Mouse (Mus musculus): ENCODE measurements around the gene Rbm7. TPM values are rescaled to one million over a fixed set of nuclear protein-coding genes. Genes with fewer than 3 reads are reported as not detected.
A peak's percentile ranks its signal among the peaks of the same experiment; 100 is the strongest.
"Not testable (repeated sequence)": the region's sequence is repeated elsewhere in the genome, so short reads cannot be mapped to it uniquely, and the experiment has no call there.

Gene Rbm7
- polyA plus RNA-seq, 1 experiment, result 65.5 TPM

GRCm38 (mm10) chr9:48480411-48481213 is 14.5 kb downstream of the Rbm7 start, which contains the start of gene Rexo2:
Rexo2 (minus strand) TSS chr9:48480623.
- Histone ChIP-seq H3K4me3 (ENCODE audit: insufficient read depth, low read length) (peak within 1 kb of the TSS; percentile 88), H3K4me1 (ENCODE audit: control insufficient read depth, insufficient read depth, low read length) (peaks cover 5% of the 10 kb centered on the region), H3K27ac (ENCODE audit: insufficient read depth, low read length) (peak within 1 kb of the TSS; percentile 92)
- no peak for TF ChIP-seq CTCF (IDR thresholded peaks at IDR 0.05; ENCODE audit: borderline replicate concordance, insufficient read depth, low read length)
- peak; percentile 83 for TF ChIP-seq POLR2A (IDR thresholded peaks at IDR 0.05; ENCODE audit: low read depth, low read length)

- Histone ChIP-seq H3K4me3 (ENCODE audit: insufficient read depth, low read length) (peak overlapping the region; percentile 88), H3K4me1 (ENCODE audit: control insufficient read depth, insufficient read depth, low read length) (peaks cover 5% of the 10 kb centered on the region), H3K27ac (ENCODE audit: insufficient read depth, low read length) (peak overlapping the region; percentile 92)
- no peak for TF ChIP-seq CTCF (IDR thresholded peaks at IDR 0.05; ENCODE audit: borderline replicate concordance, insufficient read depth, low read length)
- TF ChIP-seq POLR2A (IDR thresholded peaks at IDR 0.05; ENCODE audit: low read depth, low read length), result peak; percentile 82
Measured at GRCm38 (mm10) chr9:48479838-48480410, 15.2 kb downstream of the Rbm7 start.

- H3K4me1 ChIP-seq (ENCODE audit: control insufficient read depth, insufficient read depth, low read length), result peaks cover 5% of the 10 kb centered on the region
- no peak overlapping the region for H3K27ac ChIP-seq (ENCODE audit: insufficient read depth, low read length)
- H3K4me3 ChIP-seq (ENCODE audit: insufficient read depth, low read length), result no peak overlapping the region
- TF ChIP-seq POLR2A (IDR thresholded peaks at IDR 0.05; ENCODE audit: low read depth, low read length), result 0 out of 2 replicates have a peak, but pooled peaks have one; percentile 3
- TF ChIP-seq CTCF (IDR thresholded peaks at IDR 0.05; ENCODE audit: borderline replicate concordance, insufficient read depth, low read length), result no peak
Measured at GRCm38 (mm10) chr9:48478808-48479207, 16.3 kb downstream of the Rbm7 start.

DNA sequence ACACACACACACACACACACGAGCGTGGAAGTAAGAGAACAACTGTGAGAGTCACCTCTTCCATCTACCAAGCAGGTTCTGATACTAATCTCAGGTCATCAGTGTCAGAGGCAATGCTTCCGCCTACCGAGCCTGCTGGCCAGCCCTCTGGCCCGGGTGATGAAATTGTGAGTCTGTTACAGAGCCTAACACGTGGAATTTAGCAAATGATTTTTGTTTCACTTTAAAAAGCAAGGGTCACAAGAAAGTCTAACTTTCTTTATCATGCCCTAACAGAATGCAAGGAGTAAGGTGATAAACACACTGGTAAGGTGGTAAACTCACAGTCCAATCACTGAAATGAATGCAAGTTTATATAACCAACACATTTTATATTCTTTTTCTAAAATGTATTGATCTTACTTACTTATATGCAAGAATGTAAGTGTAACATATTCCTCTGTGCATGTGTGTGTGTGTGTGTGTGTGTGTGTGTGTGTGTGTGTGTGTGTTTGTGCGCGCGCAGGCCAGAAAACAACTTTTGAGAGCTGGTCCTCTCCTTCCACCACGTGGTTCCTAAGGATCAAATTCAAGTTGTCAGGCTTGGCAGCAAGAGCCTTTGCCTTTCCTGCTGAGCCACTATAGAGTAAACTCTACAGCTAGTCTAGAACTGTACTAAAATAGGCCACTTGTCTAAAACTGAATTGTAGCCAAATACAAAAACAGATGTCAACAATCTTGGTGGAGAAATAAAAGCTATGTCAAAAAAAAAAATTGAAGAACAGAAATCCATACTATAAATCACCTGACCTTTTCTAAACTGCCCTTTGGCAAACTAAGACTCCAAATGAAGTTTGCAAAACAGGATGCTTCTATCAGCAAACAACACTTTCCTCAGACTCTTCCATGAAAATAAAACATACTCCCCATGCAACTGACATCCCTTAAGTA is 18.6 kb downstream of the Rbm7 start:
- Histone ChIP-seq H3K27ac (ENCODE audit: insufficient read depth, low read length) (no peak overlapping the region), H3K4me1 (ENCODE audit: control insufficient read depth, insufficient read depth, low read length) (peaks cover 5% of the 10 kb centered on the region), H3K4me3 (ENCODE audit: insufficient read depth, low read length) (no peak overlapping the region)
- TF ChIP-seq POLR2A (IDR thresholded peaks at IDR 0.05; ENCODE audit: low read depth, low read length) (no peak), CTCF (IDR thresholded peaks at IDR 0.05; ENCODE audit: borderline replicate concordance, insufficient read depth, low read length) (no peak)

GRCm38 (mm10) chr9:48474367-48474766 is 20.7 kb downstream of the Rbm7 start:
- TF ChIP-seq POLR2A (IDR thresholded peaks at IDR 0.05; ENCODE audit: low read depth, low read length) (no peak), CTCF (IDR thresholded peaks at IDR 0.05; ENCODE audit: borderline replicate concordance, insufficient read depth, low read length) (no peak)
- H3K27ac ChIP-seq (ENCODE audit: insufficient read depth, low read length), result no peak overlapping the region

GRCm38 (mm10) chr9:48473131-48473530 is 22.0 kb downstream of the Rbm7 start:
- Histone ChIP-seq H3K4me1 (ENCODE audit: control insufficient read depth, insufficient read depth, low read length) (no peaks in the 10 kb centered on the region; the same call in 1 of the 2 replicates), H3K4me3 (ENCODE audit: insufficient read depth, low read length) (no peak overlapping the region), H3K27ac (ENCODE audit: insufficient read depth, low read length) (no peak overlapping the region)
- TF ChIP-seq CTCF (IDR thresholded peaks at IDR 0.05; ENCODE audit: borderline replicate concordance, insufficient read depth, low read length), result no peak
- no peak for TF ChIP-seq POLR2A (IDR thresholded peaks at IDR 0.05; ENCODE audit: low read depth, low read length)

More at GRCm38 (mm10) chr9:48474367-48474766, 20.7 kb downstream of the Rbm7 start:
- Histone ChIP-seq H3K4me3 (ENCODE audit: insufficient read depth, low read length) (no peak overlapping the region), H3K4me1 (ENCODE audit: control insufficient read depth, insufficient read depth, low read length) (no peaks in the 10 kb centered on the region; the same call in 1 of the 2 replicates)

GRCm38 (mm10) chr9:48472441-48473025 is 22.6 kb downstream of the Rbm7 start:
- Histone ChIP-seq H3K27ac (ENCODE audit: insufficient read depth, low read length) (no peak overlapping the region), H3K4me1 (ENCODE audit: control insufficient read depth, insufficient read depth, low read length) (no peaks in the 10 kb centered on the region; the same call in 1 of the 2 replicates), H3K4me3 (ENCODE audit: insufficient read depth, low read length) (no peak overlapping the region)
- TF ChIP-seq CTCF (IDR thresholded peaks at IDR 0.05; ENCODE audit: borderline replicate concordance, insufficient read depth, low read length), result no peak
- no peak for TF ChIP-seq POLR2A (IDR thresholded peaks at IDR 0.05; ENCODE audit: low read depth, low read length)

GRCm38 (mm10) chr9:48467471-48467870 is 27.6 kb downstream of the Rbm7 start:
- H3K27ac ChIP-seq (ENCODE audit: insufficient read depth, low read length); H3K4me1 ChIP-seq (ENCODE audit: control insufficient read depth, insufficient read depth, low read length); H3K4me3 ChIP-seq (ENCODE audit: insufficient read depth, low read length): not testable (repeated sequence)

DNA sequence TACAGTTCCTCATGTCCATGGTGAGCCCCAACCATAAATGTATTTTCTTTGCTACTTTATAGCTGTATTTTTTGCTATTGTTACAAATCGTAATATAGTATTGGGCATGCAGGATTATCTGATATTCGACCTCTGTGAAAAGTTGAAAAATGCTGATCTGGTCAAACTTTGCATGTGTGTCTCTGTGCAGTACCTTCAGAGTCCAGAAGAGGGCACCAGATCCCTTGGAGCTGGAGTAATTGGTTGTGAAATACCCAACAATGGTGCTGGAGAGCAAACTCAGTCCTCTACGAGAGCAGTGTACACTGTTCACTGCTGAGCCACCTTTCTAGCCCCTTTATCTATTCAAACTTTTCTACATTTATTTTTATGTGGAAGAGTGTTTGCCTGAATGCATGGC is 28.3 kb downstream of the Rbm7 start:
- TF ChIP-seq POLR2A (IDR thresholded peaks at IDR 0.05; ENCODE audit: low read depth, low read length) (no peak), CTCF (IDR thresholded peaks at IDR 0.05; ENCODE audit: borderline replicate concordance, insufficient read depth, low read length) (no peak)
- Histone ChIP-seq H3K4me1 (ENCODE audit: control insufficient read depth, insufficient read depth, low read length) (no peaks in the 10 kb centered on the region), H3K4me3 (ENCODE audit: insufficient read depth, low read length) (no peak overlapping the region), H3K27ac (ENCODE audit: insufficient read depth, low read length) (no peak overlapping the region)
